21 mouse cellular contexts compared by ENCODE assay signal in genomic region chr9:51914481-51915120, GRCm38 (mm10). TPM values are rescaled to one million over a fixed set of nuclear protein-coding genes. Genes with fewer than 3 reads are reported as not detected.
A peak's percentile ranks its signal among the peaks of the same experiment; 100 is the strongest.
DNase-seq lines count a peak whose midpoint lies in the region; ATAC-seq and TF ChIP-seq lines count a peak whose summit lies in the region.
"Had no signal": no experiment of that assay in that cellular context is flagged by ENCODE, and none has a peak within 500 bp of the region (broad histone marks: within the 10 kb centered on the region; RNA-seq: fewer than 3 reads in every experiment).

No protein-coding gene starts in this region.

- H3K27ac ChIP-seq in kidney, postnatal 0 days: no peak overlapping the region
- H3K27ac ChIP-seq in embryonic facial prominence, embryonic 14.5 days (replicated peaks; ENCODE audit: low read depth, low read length): no peak overlapping the region
- H3K27ac ChIP-seq: forebrain, embryonic 13.5 days; heart, embryonic 15.5 days; liver, embryonic 15.5 days; neural tube, embryonic 15.5 days had no signal

- ATAC-seq in kidney, postnatal 0 days (replicated peaks; ENCODE audit: low FRiP score, low read depth): no peak
- ATAC-seq in embryonic facial prominence, embryonic 14.5 days (ENCODE audit: low read depth): peak; percentile 55; the same call in 1 of the 2 replicates
- ATAC-seq: CD4-positive, CD25-positive, alpha-beta regulatory T cell, adult 4 months; forebrain, embryonic 13.5 days; inflammation-experienced regulatory T-cells, adult 6 months had no signal

- no peak overlapping the region for H3K4me2 ChIP-seq in kidney, postnatal 0 days (ENCODE audit: low read length)
- H3K4me2 ChIP-seq in embryonic facial prominence, embryonic 14.5 days (ENCODE audit: low read depth, low read length): no peak overlapping the region
- H3K4me2 ChIP-seq: forebrain, embryonic 13.5 days; heart, embryonic 15.5 days; liver, embryonic 15.5 days; neural tube, embryonic 15.5 days had no signal

- peak; percentile 62 to 79 for DNase-seq in adrenal gland, adult (ENCODE audit: inconsistent age in 2 of 2, low spot score in 1 of 2)
- DNase-seq in adrenal gland, postnatal 4 days (ENCODE audit: low spot score in 2 of 2): no peak
- peak; percentile 42 for DNase-seq in kidney, postnatal 0 days (ENCODE audit: low spot score)
- no peak for DNase-seq in kidney, postnatal 25 days
- DNase-seq in Muller cell, postnatal 12 days (ENCODE audit: inconsistent ontology term): peak; percentile 83
- peak; percentile 58 for DNase-seq in embryonic facial prominence, embryonic 14.5 days (ENCODE audit: low spot score)
- DNase-seq in embryo, embryonic 10.5 days (ENCODE audit: low spot score): no peak
- DNase-seq in natural killer cell, adult 2 months (ENCODE audit: low spot score in 2 of 2): no peak
- DNase-seq: cerebellum, adult 9-11 months; embryo, embryonic 11 days; kidney, adult 8-10 months; lung, postnatal 14 days; right cerebral cortex, adult 18-20 months; thymus, postnatal 14 days had no signal

- 72% methylated on average over 15 of the region's 15 CpGs for WGBS in kidney, postnatal 0 days
- WGBS in embryonic facial prominence, embryonic 14.5 days: 65% methylated on average over 15 of the region's 15 CpGs

- no peaks in the 10 kb centered on the region for H3K36me3 ChIP-seq in kidney, postnatal 0 days (ENCODE audit: insufficient read depth, low read length)
- no peaks in the 10 kb centered on the region for H3K36me3 ChIP-seq in embryonic facial prominence, embryonic 14.5 days (ENCODE audit: control insufficient read depth, insufficient read depth, low read length)
- H3K36me3 ChIP-seq: G1E; heart, embryonic 15.5 days; liver, embryonic 15.5 days; neural tube, embryonic 15.5 days had no signal

- H3K4me1 ChIP-seq in kidney, postnatal 0 days (replicated peaks; ENCODE audit: insufficient read depth, low read length): no peaks in the 10 kb centered on the region
- peaks cover 2% of the 10 kb centered on the region; the same call in 1 of the 2 replicates for H3K4me1 ChIP-seq in embryonic facial prominence, embryonic 14.5 days (ENCODE audit: control insufficient read depth, insufficient read depth, low read length)
- H3K4me1 ChIP-seq: forebrain, embryonic 13.5 days; heart, embryonic 15.5 days; liver, embryonic 15.5 days; neural tube, embryonic 15.5 days had no signal

- no peaks in the 10 kb centered on the region for H3K27me3 ChIP-seq in kidney, postnatal 0 days (ENCODE audit: insufficient read depth, low read length)
- no peaks in the 10 kb centered on the region for H3K27me3 ChIP-seq in embryonic facial prominence, embryonic 14.5 days (replicated peaks; ENCODE audit: control insufficient read depth, insufficient read depth, low read length)
- H3K27me3 ChIP-seq: forebrain, embryonic 13.5 days; heart, embryonic 15.5 days; liver, embryonic 15.5 days; neural tube, embryonic 15.5 days had no signal

- H3K9me3 ChIP-seq in kidney, postnatal 0 days (replicated peaks; ENCODE audit: low read length): no peaks in the 10 kb centered on the region
- no peaks in the 10 kb centered on the region for H3K9me3 ChIP-seq in embryonic facial prominence, embryonic 14.5 days (ENCODE audit: control insufficient read depth, low read length)
- H3K9me3 ChIP-seq: forebrain, embryonic 13.5 days; G1E; heart, embryonic 15.5 days; liver, embryonic 15.5 days; neural tube, embryonic 15.5 days had no signal

- H3K9ac ChIP-seq in kidney, postnatal 0 days (ENCODE audit: low read depth, low read length): no peak overlapping the region
- H3K9ac ChIP-seq in embryonic facial prominence, embryonic 14.5 days (ENCODE audit: low read depth, low read length): no peak overlapping the region
- H3K9ac ChIP-seq: forebrain, embryonic 13.5 days; heart, embryonic 15.5 days; liver, embryonic 15.5 days; neural tube, embryonic 15.5 days had no signal

- H3K4me3 ChIP-seq in kidney, postnatal 0 days (replicated peaks; ENCODE audit: low read depth, low read length): no peak overlapping the region
- H3K4me3 ChIP-seq in embryonic facial prominence, embryonic 14.5 days (ENCODE audit: low read depth, low read length): no peak overlapping the region
- H3K4me3 ChIP-seq: forebrain, embryonic 13.5 days; heart, embryonic 15.5 days; liver, embryonic 15.5 days; neural tube, embryonic 15.5 days had no signal

- TF ChIP-seq CTCF in kidney, postnatal 0 days (IDR thresholded peaks at IDR 0.05; ENCODE audit: low read depth): no peak

RNA-seq across cellular contexts. Expression of gene Fdx1, which starts 48.8 kb away (rescaled TPM):
- total RNA-seq in adrenal gland, postnatal 4 days (2021): 100 to 1,000 TPM; 853 to 953 TPM
- 220 and 228 TPM in 2 replicates for polyA plus RNA-seq in kidney, postnatal 0 days (2015; fragmentation: Nextera tagmentation; extraction: Ambion mirVana)
- polyA plus RNA-seq in embryonic facial prominence, embryonic 14.5 days (2014; fragmentation: Nextera tagmentation; extraction: Ambion mirVana): 75.2 and 78.8 TPM in 2 replicates

Comparison
In these comparisons a context has a peak if more than half of its experiments do, and no peak if none do; other contexts are left out.
1. DNase-seq: peak in adrenal gland, adult (2 of 2), kidney, postnatal 0 days (single experiment), Muller cell, postnatal 12 days (single experiment) and embryonic facial prominence, embryonic 14.5 days (single experiment); none in adrenal gland, postnatal 4 days (0 of 2), kidney, postnatal 25 days (0 of 2), embryo, embryonic 10.5 days (single experiment) and natural killer cell, adult 2 months (0 of 2).